Mouse (Mus musculus): Measurements from ENCODE around the gene Oxct1. TPM values are rescaled to one million over a fixed set of nuclear protein-coding genes. Genes with fewer than 3 reads are reported as not detected.

Gene Oxct1
- polyA plus RNA-seq, 1 experiment from 2014 or later: 233 TPM

DNA sequence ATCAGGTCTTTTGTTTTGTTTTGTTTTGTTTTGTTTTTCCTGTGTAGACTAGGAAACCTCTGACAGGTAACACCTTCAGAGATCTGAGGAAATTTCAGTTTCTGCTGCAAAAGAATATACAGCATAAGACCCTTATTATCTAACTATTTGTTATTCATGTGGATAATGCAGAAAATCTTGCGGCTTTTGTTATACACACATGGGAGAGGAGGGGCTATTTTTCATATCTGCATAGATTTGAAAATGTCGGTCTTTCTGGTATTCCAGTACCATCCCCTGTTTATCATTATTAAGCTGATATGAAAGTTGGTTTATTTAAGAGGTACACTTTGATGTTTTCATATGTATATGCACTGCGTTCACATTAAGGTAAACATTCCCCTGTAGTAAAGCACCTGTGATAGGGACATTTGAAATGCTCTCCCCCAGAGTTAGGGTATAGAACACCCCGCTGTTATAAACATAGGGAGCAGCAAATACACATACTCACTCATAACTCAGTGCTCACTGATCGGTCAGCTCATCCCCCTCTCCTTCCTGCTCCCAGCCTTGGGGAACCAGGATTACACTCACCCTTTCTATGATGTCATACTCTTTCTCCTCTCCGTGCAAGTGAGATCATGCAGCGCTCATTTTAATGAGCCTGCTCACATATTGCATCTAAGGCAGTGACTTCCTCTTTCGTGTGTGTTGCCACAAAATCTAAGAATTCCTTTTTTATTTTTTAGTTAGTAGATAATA is 122.6 kb downstream of the Oxct1 start:
- Histone ChIP-seq H3K36me3 (0 out of 2 replicates have a peak, but pooled peaks cover 3% of the 10 kb centered on the region), H3K9ac (no peak overlapping the region), H3K27ac (no peak overlapping the region), H3K4me2 (replicated peaks) (no peak overlapping the region), H3K27me3 (replicated peaks) (no peaks in the 10 kb centered on the region), H3K4me1 (replicated peaks) (no peaks in the 10 kb centered on the region), H3K9me3 (no peaks in the 10 kb centered on the region), H3K4me3 (replicated peaks) (no peak overlapping the region)
- ATAC-seq: no peak
- WGBS: 72% methylated on average over 8 of the region's 8 CpGs

DNA sequence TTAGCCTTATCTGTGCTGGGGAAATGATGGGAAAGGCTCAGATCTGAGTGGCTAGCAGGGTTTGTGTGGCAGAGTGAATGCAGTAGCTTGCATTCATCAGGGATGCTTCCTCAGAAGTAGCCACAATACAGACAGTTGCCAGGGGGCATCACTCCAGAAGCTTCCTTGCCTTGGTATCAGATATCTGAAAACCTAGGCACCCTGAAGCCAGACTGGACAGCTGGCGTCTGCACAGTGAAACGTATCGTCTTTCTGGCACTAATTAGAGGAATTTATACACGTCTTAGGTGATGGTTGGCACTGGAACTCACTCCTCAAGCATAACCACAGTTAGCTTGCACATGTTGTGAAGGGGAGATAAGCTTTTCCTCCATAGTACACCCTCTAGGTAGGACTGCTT is 128.5 kb downstream of the Oxct1 start:
- Histone ChIP-seq H3K9ac (no peak overlapping the region), H3K27ac (no peak overlapping the region), H3K36me3 (peaks cover 4% of the 10 kb centered on the region; the same call in 1 of the 2 replicates), H3K9me3 (no peaks in the 10 kb centered on the region), H3K4me2 (replicated peaks) (no peak overlapping the region), H3K27me3 (replicated peaks) (no peaks in the 10 kb centered on the region), H3K4me3 (replicated peaks) (no peak overlapping the region), H3K4me1 (replicated peaks) (no peaks in the 10 kb centered on the region)
- no peak for ATAC-seq
- 94% methylated on average over 4 of the region's 4 CpGs for WGBS

DNA sequence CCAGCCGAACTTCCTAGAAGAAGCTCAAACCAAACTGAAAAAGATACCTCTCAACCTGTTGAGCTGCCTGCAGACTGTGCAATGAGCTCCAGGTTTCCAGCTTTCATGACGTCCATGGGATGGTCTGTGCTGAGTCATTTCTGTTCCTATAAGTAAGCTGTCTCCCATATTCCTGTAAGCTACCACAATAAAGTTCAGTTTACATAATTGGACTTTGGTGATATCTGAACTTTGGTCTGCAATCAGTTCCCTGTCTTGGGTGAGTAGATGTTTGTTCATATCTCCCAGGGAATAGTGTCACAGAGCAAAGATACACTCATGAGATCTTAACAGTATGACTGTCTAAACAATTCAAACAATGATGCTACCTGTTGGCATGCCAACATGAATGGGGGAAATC is 141.8 kb downstream of the Oxct1 start:
- Histone ChIP-seq H3K9ac (no peak overlapping the region), H3K4me1 (replicated peaks) (no peaks in the 10 kb centered on the region), H3K4me2 (replicated peaks) (no peak overlapping the region), H3K36me3 (no peaks in the 10 kb centered on the region), H3K27me3 (replicated peaks) (no peaks in the 10 kb centered on the region), H3K9me3 (no peaks in the 10 kb centered on the region), H3K4me3 (replicated peaks) (no peak overlapping the region), H3K27ac (no peak overlapping the region)
- peak; percentile 43; the same call in 1 of the 2 replicates for ATAC-seq
- 72% methylated on average over 2 of the region's 2 CpGs for WGBS

DNA sequence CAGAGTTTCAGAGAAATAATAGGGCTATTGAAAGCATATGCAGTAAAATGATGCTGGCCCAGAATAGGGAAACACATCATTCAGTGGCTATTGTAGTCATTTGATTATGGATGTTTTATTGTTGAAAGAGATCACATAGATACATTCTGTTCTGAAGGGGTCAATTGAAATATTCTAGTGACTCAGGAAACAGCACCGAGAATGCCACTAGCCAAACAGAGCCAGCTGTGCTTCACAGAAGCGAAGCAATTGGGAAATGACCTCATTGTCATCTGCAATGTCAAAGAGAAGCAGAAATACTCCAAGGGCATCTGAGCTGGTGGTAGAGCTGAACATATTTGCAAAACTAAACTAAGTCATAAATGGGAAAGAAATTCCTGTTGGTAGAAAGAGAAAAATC is 145.4 kb downstream of the Oxct1 start:
- Histone ChIP-seq H3K36me3 (no peaks in the 10 kb centered on the region), H3K9ac (no peak overlapping the region), H3K4me3 (replicated peaks) (no peak overlapping the region), H3K4me1 (replicated peaks) (no peaks in the 10 kb centered on the region), H3K27me3 (replicated peaks) (no peaks in the 10 kb centered on the region), H3K9me3 (no peaks in the 10 kb centered on the region), H3K27ac (no peak overlapping the region), H3K4me2 (replicated peaks) (no peak overlapping the region)
- WGBS: 61% methylated on average over 2 of the region's 2 CpGs
- ATAC-seq: no peak

GRCm38 (mm10) chr15:4197913-4198312 is 171.7 kb downstream of the Oxct1 start:
- no peak for ATAC-seq
- Histone ChIP-seq H3K9ac (no peak overlapping the region), H3K9me3 (no peaks in the 10 kb centered on the region), H3K4me3 (replicated peaks) (no peak overlapping the region), H3K36me3 (no peaks in the 10 kb centered on the region), H3K27me3 (replicated peaks) (no peaks in the 10 kb centered on the region), H3K4me2 (replicated peaks) (no peak overlapping the region), H3K4me1 (replicated peaks) (no peaks in the 10 kb centered on the region), H3K27ac (no peak overlapping the region)

Other genes with a start within 250 kb of the Oxct1 start
- gene Fbxo4, start 46.8 kb upstream of the Oxct1 start, polyA plus RNA-seq (2015; fragmentation: Nextera tagmentation; extraction: Ambion mirVana): 12.3 and 13.0 TPM in 2 replicates
- 29.3 and 31.6 TPM in 2 replicates for gene AW549877, start 30.6 kb upstream of the Oxct1 start, polyA plus RNA-seq (2015; fragmentation: Nextera tagmentation; extraction: Ambion mirVana)